Mouse (Mus musculus) CH12.LX (cell line): Measurements from ENCODE around the gene Dctn1. TPM values are rescaled to one million over a fixed set of nuclear protein-coding genes. Genes with fewer than 3 reads are reported as not detected.

Source experiments
- DNase-seq: peaks from one replicate; pipeline ENCODE4 v3.0.0-alpha.2; 2013; ENCODE audit errors: extremely low read depth
- H3K27ac ChIP-seq: 2 replicates; pipeline ENCODE4 v1.5.1; 2012; ENCODE audit warnings: low read depth, mild to moderate bottlenecking, control low read depth, moderate library complexity; ENCODE audit not compliant: insufficient read depth
- H3K27me3 ChIP-seq: replicated peaks from 2 replicates; pipeline ENCODE3; 2012; ENCODE audit warnings: inconsistent platforms
- H3K36me3 ChIP-seq, 2 experiments: replicated peaks in 1 of 2; 2 replicates each; pipeline versions ENCODE3 to v1.6.1; 2012; ENCODE audit warnings: inconsistent platforms in 1 of 2, low read length in 1 of 2, mild to moderate bottlenecking in 1 of 2, mixed read lengths in 1 of 2, moderate library complexity in 1 of 2; ENCODE audit not compliant: control insufficient read depth in 1 of 2, insufficient read depth in 1 of 2
- H3K4me1 ChIP-seq, 2 experiments: 2 replicates each; pipeline ENCODE4 v1.6.1; 2012; ENCODE audit warnings: inconsistent platforms in 1 of 2, moderate library complexity in 1 of 2; ENCODE audit not compliant: insufficient read depth in 2 of 2, control insufficient read depth in 1 of 2
- H3K4me2 ChIP-seq: 2 replicates; pipeline ENCODE4 v1.6.1; 2012; ENCODE audit warnings: low read depth, mild to moderate bottlenecking, control low read depth; ENCODE audit not compliant: poor library complexity, insufficient read depth, severe bottlenecking
- H3K4me3 ChIP-seq, 3 experiments: fragments of 150-350 bp in 1 of 3; sonication (generic) in 1 of 3; replicated peaks in 1 of 3; 2 replicates each; pipeline versions ENCODE3 to v1.5.1; 2011 to 2012; ENCODE audit warnings: low read depth in 2 of 3, low read length in 2 of 3, mild to moderate bottlenecking in 2 of 3, moderate library complexity in 2 of 3, control low read depth in 1 of 3, improper control_type of control experiment in 1 of 3, inconsistent platforms in 1 of 3, mixed read lengths in 1 of 3; ENCODE audit not compliant: poor library complexity in 1 of 3
- H3K79me2 ChIP-seq: replicated peaks from 2 replicates; pipeline ENCODE4 v1.6.1; 2012; ENCODE audit warnings: mild to moderate bottlenecking, moderate library complexity; ENCODE audit not compliant: control insufficient read depth, poor library complexity, insufficient read depth, severe bottlenecking; ENCODE audit errors: extremely low read depth
- H3K9ac ChIP-seq: 2 replicates; pipeline ENCODE4 v1.6.1; 2012; ENCODE audit warnings: low read depth, mild to moderate bottlenecking, control low read depth, moderate library complexity; ENCODE audit not compliant: insufficient read depth
- H3K9me3 ChIP-seq: replicated peaks from 2 replicates; pipeline ENCODE3; 2012; ENCODE audit warnings: low read length, inconsistent platforms, mixed read lengths
- BHLHE40 ChIP-seq: IDR thresholded peaks from 2 replicates; pipeline ENCODE4 v1.6.1; 2011; ENCODE audit warnings: mild to moderate bottlenecking, low read depth, low read length, improper control_type of control experiment
- CTCF ChIP-seq, 2 experiments: IDR thresholded peaks in 1 of 2; conservative IDR thresholded peaks in 1 of 2; 2 replicates each; pipeline ENCODE4 v1.5.1; 2011 to 2012; ENCODE audit warnings: low read depth in 2 of 2, low read length in 2 of 2, improper control_type of control experiment in 1 of 2, inconsistent platforms in 1 of 2, mild to moderate bottlenecking in 1 of 2, moderate library complexity in 1 of 2
- ETS1 ChIP-seq: conservative IDR thresholded peaks from 2 replicates; pipeline ENCODE4 v1.6.1; 2012; ENCODE audit warnings: low read depth, mild to moderate bottlenecking, inconsistent platforms, low read length, improper control_type of control experiment, moderate library complexity
- GABPA ChIP-seq: IDR thresholded peaks from 2 replicates; pipeline ENCODE4 v1.6.1; 2012; ENCODE audit warnings: low read depth, low read length, improper control_type of control experiment, inconsistent platforms; ENCODE audit not compliant: insufficient replicate concordance
- HCFC1 ChIP-seq: IDR thresholded peaks from 2 replicates; pipeline ENCODE4 v1.6.1; 2012; ENCODE audit warnings: low read depth, mild to moderate bottlenecking, inconsistent platforms, low read length, improper control_type of control experiment
- IRF4 ChIP-seq: IDR thresholded peaks from 2 replicates; pipeline ENCODE4 v1.6.1; 2014; ENCODE audit warnings: low read depth, mild to moderate bottlenecking, inconsistent platforms, low read length, improper control_type of control experiment
- JUN ChIP-seq: IDR thresholded peaks from 2 replicates; pipeline ENCODE4 v1.6.1; 2011; ENCODE audit warnings: low read depth, mild to moderate bottlenecking, low read length, improper control_type of control experiment, moderate library complexity; ENCODE audit not compliant: insufficient read depth
- JUND ChIP-seq: conservative IDR thresholded peaks from 2 replicates; pipeline ENCODE4 v1.6.1; 2011; ENCODE audit warnings: low read depth, low read length, improper control_type of control experiment
- KAT2A ChIP-seq: IDR thresholded peaks from 2 replicates; pipeline ENCODE4 v1.6.1; 2012; ENCODE audit warnings: low read length, improper control_type of control experiment, inconsistent platforms; ENCODE audit not compliant: insufficient replicate concordance
- MAX ChIP-seq: IDR thresholded peaks from 2 replicates; pipeline ENCODE4 v1.6.1; 2011; ENCODE audit warnings: low read length, improper control_type of control experiment
- MEF2A ChIP-seq: IDR thresholded peaks from 2 replicates; pipeline ENCODE4 v1.6.1; 2014; ENCODE audit warnings: low read depth, mild to moderate bottlenecking, inconsistent platforms, low read length, improper control_type of control experiment, borderline replicate concordance
- MXI1 ChIP-seq: IDR thresholded peaks from 2 replicates; pipeline ENCODE4 v1.6.1; 2011; ENCODE audit warnings: mild to moderate bottlenecking, low read depth, low read length, improper control_type of control experiment
- MYC ChIP-seq: IDR thresholded peaks from 2 replicates; pipeline ENCODE4 v1.6.1; 2011; ENCODE audit warnings: low read depth, mild to moderate bottlenecking, improper control_type of control experiment, low read length
- NELFE ChIP-seq: IDR thresholded peaks from 2 replicates; pipeline ENCODE4 v1.6.1; 2011; ENCODE audit warnings: low read depth, low read length, improper control_type of control experiment
- POLR2A ChIP-seq: IDR thresholded peaks from 2 replicates; pipeline ENCODE4 v1.6.1; 2011; ENCODE audit warnings: low read depth, mild to moderate bottlenecking, improper control_type of control experiment, low read length
- POLR2AphosphoS2 ChIP-seq: IDR thresholded peaks from 2 replicates; pipeline ENCODE4 v1.6.1; 2011; ENCODE audit warnings: low read depth, low read length, improper control_type of control experiment
- RAD21 ChIP-seq: IDR thresholded peaks from 2 replicates; pipeline ENCODE4 v1.6.1; 2011; ENCODE audit warnings: low read depth, mild to moderate bottlenecking, low read length, improper control_type of control experiment, moderate library complexity
- RCOR1 ChIP-seq: conservative IDR thresholded peaks from 2 replicates; pipeline ENCODE4 v1.6.1; 2012; ENCODE audit warnings: low read depth, mild to moderate bottlenecking, inconsistent platforms, low read length, improper control_type of control experiment
- SIN3A ChIP-seq: IDR thresholded peaks from 2 replicates; pipeline ENCODE4 v1.6.1; 2012; ENCODE audit warnings: low read length, improper control_type of control experiment, inconsistent platforms
- SMC3 ChIP-seq: IDR thresholded peaks from 2 replicates; pipeline ENCODE4 v1.6.1; 2011; ENCODE audit warnings: low read depth, low read length, improper control_type of control experiment
- ZC3H11A ChIP-seq: IDR thresholded peaks from 2 replicates; pipeline ENCODE4 v1.6.1; 2012; ENCODE audit warnings: low read depth, mild to moderate bottlenecking, inconsistent platforms, low read length, improper control_type of control experiment
- dilution Hi-C: fragments of 300-500 bp; cut with MboI; formaldehyde crosslinking; loops from 2 replicates; pipeline ENCODE4 v1.14.3; 2020; ENCODE audit warnings: low sequenced_read_pairs; ENCODE audit not compliant: extremely low pct_unique_long_range_greater_than_20kb, extremely low pct_ligation_motif_present
- in situ Hi-C: fragments of 300-500 bp; cut with MboI; formaldehyde crosslinking; loops from 3 replicates; pipeline ENCODE4 v1.14.3; 2019; ENCODE audit warnings: low sequenced_read_pairs, low pct_ligation_motif_present, low pct_unique_long_range_greater_than_20kb, mixed read lengths
- polyA plus RNA-seq: library from polyadenylated mRNA; unstranded; fragments of >175 nt; gene quantifications from 2 replicates; pipeline ENCODE4 v1.2.1, GENCODE M21; 2012; ENCODE audit warnings: low read depth; ENCODE audit not compliant: insufficient read length
- total RNA-seq, 2 experiments: library from RNA; depleted of rRNA; stranded (reverse); fragments of 300-350 nt in 1 of 2; fragments of >200 nt in 1 of 2; gene quantifications; 2 replicates each; pipeline ENCODE4 v1.2.3; 2012 to 2014

The Dctn1 gene
- total and polyA plus RNA-seq, 3 experiments = 12.8 to 36.4 (median 19.8) TPM

- Histone ChIP-seq H3K4me2 (no peak overlapping the region), H3K9ac (no peak overlapping the region), H3K4me1 (peaks cover 9 to 13% of the 10 kb centered on the region in 2 experiments; a peak in 3 of 4 replicates), H3K4me3 (no peak overlapping the region), H3K9me3 (no peaks in the 10 kb centered on the region), H3K79me2 (no peaks in the 10 kb centered on the region), H3K36me3 (no peaks in the 10 kb centered on the region), H3K27me3 (peaks cover 2% of the 10 kb centered on the region), H3K27ac (no peak overlapping the region)
- in situ Hi-C loops = no loop called here
- dilution Hi-C loops = no loop called here
- DNase-seq = no peak
- TF ChIP-seq SIN3A (no peak), MXI1 (no peak), ETS1 (no peak), GABPA (no peak), RAD21 (no peak), POLR2AphosphoS2 (no peak), IRF4 (no peak), NELFE (no peak), SMC3 (no peak), HCFC1 (no peak), BHLHE40 (no peak), ZC3H11A (no peak), MEF2A (no peak), CTCF (conservative IDR thresholded peaks at IDR 0.05 in 1 of 2, IDR thresholded peaks at IDR 0.05 in 1 of 2; ENCODE audit: low read depth in 2 of 2, low read length in 2 of 2) (no peak)
These were observed 24.1 kb upstream of the Dctn1 start for GRCm38 (mm10) chr6:83141636-83142035.

- Histone ChIP-seq H3K4me1 (peaks cover 9 to 14% of the 10 kb centered on the region in 2 experiments; a peak in 3 of 4 replicates), H3K27ac (no peak overlapping the region), H3K36me3 (no peaks in the 10 kb centered on the region), H3K9ac (no peak overlapping the region), H3K4me3 (no peak overlapping the region), H3K27me3 (peaks cover 2% of the 10 kb centered on the region), H3K9me3 (no peaks in the 10 kb centered on the region), H3K4me2 (no peak overlapping the region), H3K79me2 (no peaks in the 10 kb centered on the region)
- in situ Hi-C loops (no loop called here), dilution Hi-C loops (no loop called here)
- no peak for TF ChIP-seq ETS1
- TF ChIP-seq MYC = no peak
- no peak for TF ChIP-seq POLR2A
- no peak for TF ChIP-seq RAD21
- no peak for TF ChIP-seq KAT2A
- TF ChIP-seq MAX = no peak
- no peak for TF ChIP-seq RCOR1
- no peak for TF ChIP-seq IRF4
- no peak for TF ChIP-seq JUND
- no peak for TF ChIP-seq JUN
- no peak for DNase-seq
These were observed 23.4 kb upstream of the Dctn1 start for GRCm38 (mm10) chr6:83142211-83142731.
